Mouse (Mus musculus): ENCODE data around the gene Fkbp5. TPM values are rescaled to one million over a fixed set of nuclear protein-coding genes. Genes with fewer than 3 reads are reported as not detected.

Gene Fkbp5
- polyA plus RNA-seq (2014; fragmentation: Illumina TruSeq; extraction: RNeasy Lipid Tissue Mini Kit (QIAGEN cat#74804); ENCODE audit: low read depth, low replicate concordance): 45.0 TPM

DNA sequence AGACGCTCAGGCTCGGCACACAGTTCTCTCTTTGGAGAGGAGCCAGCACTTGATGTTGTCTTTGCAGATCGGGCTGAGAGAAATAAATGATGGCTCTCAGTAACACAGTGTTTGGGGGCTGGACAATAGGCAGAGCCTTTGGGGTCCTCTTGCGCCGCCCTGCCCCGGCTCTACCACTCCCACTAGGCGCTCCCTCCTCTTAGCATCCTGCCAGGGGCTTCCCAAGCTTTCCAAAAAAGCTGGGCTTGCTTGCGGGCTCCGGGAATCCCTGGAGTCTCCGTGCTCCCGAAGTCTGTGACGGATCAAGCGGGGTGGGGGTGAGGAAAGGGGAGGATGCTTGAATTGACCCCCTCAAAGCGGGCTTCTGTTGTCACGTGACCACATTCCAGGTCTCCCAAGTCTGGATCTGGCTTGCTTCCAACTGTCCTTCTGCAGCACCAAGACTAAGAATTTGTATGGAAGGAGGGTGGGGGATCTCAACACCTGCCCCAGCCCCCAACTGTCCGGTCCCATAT, at the start of gene Fkbp5:
Gene Fkbp5, minus strand, starts transcription at position 87 of the 515 bp plus-strand sequence.

DNA sequence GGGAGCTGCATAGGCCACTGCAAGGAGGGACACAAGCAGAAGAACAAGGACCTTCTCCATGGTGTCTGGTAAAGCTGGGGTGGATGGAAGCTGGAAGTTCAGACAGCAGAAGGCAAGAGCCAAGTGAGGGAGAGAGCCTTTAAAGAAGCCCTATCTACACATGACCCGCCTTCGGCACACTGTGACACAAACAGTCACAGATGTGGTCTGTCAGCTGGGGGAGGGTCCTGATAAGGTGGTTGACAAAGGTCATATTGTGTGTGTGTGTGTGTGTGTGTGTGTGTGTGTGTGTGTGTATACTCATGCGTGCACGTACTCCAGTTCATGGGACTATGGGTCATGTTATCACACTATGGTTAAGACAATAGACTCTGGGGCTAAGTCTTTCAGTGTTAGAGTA, 43.3 kb upstream of the Fkbp5 start, which contains the start of gene Clps:
Gene Clps, minus strand, starts transcription at position 169 of the 400 bp plus-strand sequence.

DNA sequence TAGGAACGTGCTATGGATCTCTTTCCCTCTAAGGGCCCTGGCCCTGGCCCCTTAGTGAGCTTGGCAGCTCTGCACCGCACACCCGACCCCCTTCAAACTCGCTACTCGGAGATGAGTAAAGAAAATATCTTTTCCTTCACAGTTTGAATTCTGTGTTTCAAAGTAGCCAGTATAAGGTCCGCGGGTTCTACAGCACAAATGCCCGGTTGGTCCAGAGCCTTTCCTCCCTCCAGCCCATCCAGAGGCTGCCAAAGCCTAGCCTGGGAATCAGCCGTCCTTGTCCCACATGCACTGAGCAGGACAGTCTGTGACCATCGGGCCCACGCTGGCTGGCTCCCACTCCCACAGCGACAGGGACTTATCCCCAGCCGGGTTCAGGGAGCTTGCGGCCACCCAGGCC, 31.8 kb upstream of the Fkbp5 start, which contains the start of gene Clpsl2:
Gene Clpsl2, plus strand, starts transcription at position 301 of the 400 bp plus-strand sequence.

DNA sequence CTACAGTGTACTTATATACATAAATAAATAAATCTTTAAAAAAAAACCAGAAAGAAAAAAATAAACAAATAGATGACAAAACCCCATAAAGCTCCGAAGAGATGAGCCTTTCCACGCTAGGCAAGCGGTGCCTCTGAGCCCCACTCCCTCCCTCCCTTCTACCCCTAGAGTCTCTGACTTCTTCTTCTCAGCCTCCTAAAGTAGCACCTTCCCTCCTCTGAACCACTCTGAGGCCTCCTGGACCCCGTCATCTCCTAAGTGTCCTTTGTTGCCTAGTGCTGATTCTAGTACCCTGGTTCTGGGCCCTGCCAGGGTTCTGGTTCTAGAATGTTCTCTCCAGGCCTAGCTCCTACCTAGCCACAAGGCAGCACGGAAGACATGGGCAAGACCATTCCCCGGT, 13.2 kb upstream of the Fkbp5 start, which contains the start of gene Armc12:
Gene Armc12, plus strand, starts transcription at position 301 of the 400 bp plus-strand sequence.

DNA sequence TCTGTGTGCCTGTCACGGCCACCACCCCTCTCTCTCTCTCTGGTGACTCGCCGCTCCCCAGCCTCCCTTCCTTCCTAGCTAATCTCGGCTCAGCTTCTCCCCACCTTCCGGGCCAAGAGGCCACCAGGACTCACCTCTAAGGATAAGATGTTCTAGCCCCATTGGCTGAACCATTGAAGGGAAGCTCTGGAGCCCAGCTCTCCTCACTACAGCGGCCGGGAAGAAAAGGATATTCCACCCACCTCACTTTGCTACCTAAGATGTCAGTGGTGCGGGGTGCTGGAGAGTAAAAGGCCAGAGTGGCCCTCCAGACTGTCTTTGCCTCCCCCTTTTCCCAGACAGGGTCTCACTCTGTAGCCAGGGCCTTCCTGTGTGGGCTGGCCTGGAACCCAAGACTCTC, 152.2 kb downstream of the Fkbp5 start, which contains the start of gene Tulp1:
Gene Tulp1, minus strand, starts transcription at position 101 of the 400 bp plus-strand sequence.

DNA sequence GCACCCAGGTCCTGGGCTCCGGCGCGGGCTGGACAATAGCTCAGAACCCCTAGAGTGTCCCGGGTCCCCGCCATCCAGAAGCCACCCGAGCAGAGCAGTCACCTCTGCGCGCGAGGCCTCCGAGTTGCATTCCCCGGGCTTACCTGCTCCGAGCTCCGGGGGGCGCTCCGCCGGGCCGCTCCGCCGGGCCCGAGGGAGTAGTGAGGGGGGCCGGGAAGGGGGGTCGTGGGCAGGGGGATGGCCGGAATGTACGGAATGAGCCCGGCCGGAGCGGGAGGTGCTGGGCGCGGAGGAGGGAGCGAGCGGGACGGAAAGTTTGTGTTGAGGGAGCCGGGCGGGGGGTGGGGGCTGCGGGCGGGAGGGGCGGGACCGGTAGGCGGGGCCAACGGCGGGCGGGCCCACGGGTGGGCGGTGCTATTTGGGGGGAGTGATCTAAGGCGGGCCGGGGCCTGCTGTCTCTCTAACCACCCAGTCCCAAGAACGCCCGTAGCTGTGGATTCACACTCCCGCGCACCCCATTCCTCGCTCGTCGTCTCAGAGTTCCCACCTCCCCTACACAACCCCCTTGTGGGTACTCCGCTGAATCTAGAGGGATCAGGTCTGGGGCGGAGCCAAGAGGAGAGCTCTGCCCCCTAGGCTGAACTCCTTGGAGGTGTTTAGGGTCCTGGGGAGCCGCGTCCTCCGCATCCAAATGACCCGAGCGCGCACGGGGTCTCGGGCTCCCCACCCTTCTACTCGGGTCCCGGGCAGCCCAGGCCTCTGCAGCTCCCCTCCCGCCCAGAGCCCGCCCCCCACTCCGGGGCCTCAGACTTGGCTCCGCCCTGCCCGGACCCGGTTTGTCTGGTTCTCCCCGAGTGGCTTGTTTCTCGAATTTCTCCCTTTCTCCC, 166.6 kb downstream of the Fkbp5 start, which contains the start of gene Tead3:
Gene Tead3, minus strand, starts transcription at position 352 of the 887 bp plus-strand sequence.

Other genes with a start within 250 kb of the Fkbp5 start
- gene Fance, start 204.0 kb downstream of the Fkbp5 start, polyA plus RNA-seq (2014; fragmentation: Illumina TruSeq; extraction: RNeasy Lipid Tissue Mini Kit (QIAGEN cat#74804); ENCODE audit: low read depth, low replicate concordance): not detected
- gene Rpl10a, start 189.1 kb downstream of the Fkbp5 start, polyA plus RNA-seq (2014; fragmentation: Illumina TruSeq; extraction: RNeasy Lipid Tissue Mini Kit (QIAGEN cat#74804); ENCODE audit: low read depth, low replicate concordance): 117 TPM
- gene Tead3, start 166.7 kb downstream of the Fkbp5 start, polyA plus RNA-seq (2014; fragmentation: Illumina TruSeq; extraction: RNeasy Lipid Tissue Mini Kit (QIAGEN cat#74804); ENCODE audit: low read depth, low replicate concordance): 0.49 TPM
- gene Tulp1, start 152.3 kb downstream of the Fkbp5 start, polyA plus RNA-seq (2014; fragmentation: Illumina TruSeq; extraction: RNeasy Lipid Tissue Mini Kit (QIAGEN cat#74804); ENCODE audit: low read depth, low replicate concordance): not detected
- gene Armc12, start 13.3 kb upstream of the Fkbp5 start, polyA plus RNA-seq (2014; fragmentation: Illumina TruSeq; extraction: RNeasy Lipid Tissue Mini Kit (QIAGEN cat#74804); ENCODE audit: low read depth, low replicate concordance): 0.44 TPM
- not detected for gene Clpsl2, start 31.9 kb upstream of the Fkbp5 start, polyA plus RNA-seq (2014; fragmentation: Illumina TruSeq; extraction: RNeasy Lipid Tissue Mini Kit (QIAGEN cat#74804); ENCODE audit: low read depth, low replicate concordance)
- not detected for gene Clps, start 43.2 kb upstream of the Fkbp5 start, polyA plus RNA-seq (2014; fragmentation: Illumina TruSeq; extraction: RNeasy Lipid Tissue Mini Kit (QIAGEN cat#74804); ENCODE audit: low read depth, low replicate concordance)
- gene Lhfpl5, start 58.1 kb upstream of the Fkbp5 start, polyA plus RNA-seq (2014; fragmentation: Illumina TruSeq; extraction: RNeasy Lipid Tissue Mini Kit (QIAGEN cat#74804); ENCODE audit: low read depth, low replicate concordance): not detected
- 113 TPM for gene Srpk1, start 105.2 kb upstream of the Fkbp5 start, polyA plus RNA-seq (2014; fragmentation: Illumina TruSeq; extraction: RNeasy Lipid Tissue Mini Kit (QIAGEN cat#74804); ENCODE audit: low read depth, low replicate concordance)
- not detected for gene Slc26a8, start 172.7 kb upstream of the Fkbp5 start, polyA plus RNA-seq (2014; fragmentation: Illumina TruSeq; extraction: RNeasy Lipid Tissue Mini Kit (QIAGEN cat#74804); ENCODE audit: low read depth, low replicate concordance)
- gene Mapk14, start 173.8 kb upstream of the Fkbp5 start, polyA plus RNA-seq (2014; fragmentation: Illumina TruSeq; extraction: RNeasy Lipid Tissue Mini Kit (QIAGEN cat#74804); ENCODE audit: low read depth, low replicate concordance): 61.5 TPM
- gene AC170998.1, start 208.6 kb upstream of the Fkbp5 start, polyA plus RNA-seq (2014; fragmentation: Illumina TruSeq; extraction: RNeasy Lipid Tissue Mini Kit (QIAGEN cat#74804); ENCODE audit: low read depth, low replicate concordance): 1.2 TPM

All from kidney, adult 10 weeks (tissue).